Mouse (Mus musculus) kidney, adult 2 months (tissue): ENCODE results near the gene Pex3.

Experiments
- CTCF ChIP-seq: fragments of 200-500 bp; conservative IDR thresholded peaks from 2 replicates; pipeline ENCODE4 v1.5.1; 2011; ENCODE audit warnings: low read depth, mild to moderate bottlenecking, control low read depth, low read length, moderate library complexity, mixed read lengths; ENCODE audit not compliant: insufficient read depth, insufficient read length
- POLR2A ChIP-seq: fragments of 200-500 bp; IDR thresholded peaks from one replicate; pipeline ENCODE4 v1.6.1; 2011; ENCODE audit warnings: low read depth, low read length, control low read depth

DNA sequence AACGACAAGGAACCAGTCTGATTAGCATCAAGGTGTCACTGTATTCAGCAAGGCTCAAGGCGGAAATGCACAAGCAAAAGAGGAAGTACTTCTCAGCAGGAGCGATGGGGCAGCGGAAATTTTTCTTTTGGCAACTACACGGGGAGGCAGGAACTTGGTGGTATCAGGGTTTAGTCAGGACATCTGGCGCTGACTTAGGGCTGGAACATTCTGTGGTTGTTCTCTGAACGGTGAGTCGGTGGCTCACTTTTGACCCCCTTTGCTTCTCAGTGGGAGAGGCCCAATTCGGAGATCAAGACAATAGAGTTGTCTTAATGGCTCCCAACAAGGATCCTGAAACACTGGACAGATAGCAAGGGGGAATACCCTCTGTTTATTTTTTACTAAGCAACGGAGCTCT is 39.3 kb upstream of the Pex3 start:
- TF ChIP-seq POLR2A (no peak), CTCF (no peak)
